Mouse (Mus musculus) ES-E14 (cell line): ENCODE data around the gene Abca17.

Experiments
- CHD2 ChIP-seq: IDR thresholded peaks from 2 replicates; pipeline ENCODE4 v1.6.1; 2014; ENCODE audit warnings: mild to moderate bottlenecking, low read depth, low read length, inconsistent platforms
- HCFC1 ChIP-seq: IDR thresholded peaks from 2 replicates; pipeline ENCODE4 v1.6.1; 2012; ENCODE audit warnings: low read length, inconsistent platforms, borderline replicate concordance; ENCODE audit not compliant: insufficient read depth
- MAFK ChIP-seq: IDR thresholded peaks from 2 replicates; pipeline ENCODE4 v1.6.1; 2014; ENCODE audit warnings: mild to moderate bottlenecking, low read depth, low read length, inconsistent platforms; ENCODE audit not compliant: insufficient read depth
- ZC3H11A ChIP-seq: IDR thresholded peaks from 2 replicates; pipeline ENCODE4 v1.6.1; 2012; ENCODE audit warnings: low read depth, mild to moderate bottlenecking, inconsistent platforms, low read length, borderline replicate concordance
- ZNF384 ChIP-seq: IDR thresholded peaks from 2 replicates; pipeline ENCODE4 v1.6.1; 2012; ENCODE audit warnings: low read depth, low read length, inconsistent platforms

DNA sequence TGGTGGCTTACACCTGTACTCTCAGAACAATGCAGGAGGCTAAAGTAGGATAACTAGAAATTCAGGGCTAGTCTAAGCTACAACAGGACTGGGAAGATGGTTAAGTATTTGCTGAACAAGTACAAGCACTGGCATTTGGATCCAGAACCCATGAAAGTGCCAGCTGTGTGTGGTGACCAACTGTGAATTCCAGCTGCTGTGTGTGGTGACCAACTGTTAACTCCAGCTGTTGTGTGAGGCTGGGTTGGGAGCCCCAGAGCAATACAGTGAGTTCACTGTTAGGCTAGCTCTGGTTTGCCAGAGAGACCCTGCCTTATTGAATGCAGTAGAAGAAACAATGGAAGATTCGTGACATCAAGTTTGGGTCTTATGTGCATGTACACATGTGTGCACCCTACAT lies 114.4 kb downstream of the Abca17 start:
- TF ChIP-seq ZNF384 (no peak), MAFK (no peak), ZC3H11A (no peak), HCFC1 (no peak), CHD2 (no peak)
